Mouse (Mus musculus) lung, embryonic 15.5 days (tissue): ENCODE measurements around the gene Shank3. TPM values are rescaled to one million over a fixed set of nuclear protein-coding genes. Genes with fewer than 3 reads are reported as not detected.

ENCODE experiments used
- ATAC-seq: fragments of 200-750 bp; cut with Nextera tagmentation; 2 replicates; pipeline ENCODE4 v1.8.0; 2017; ENCODE audit warnings: moderate number of reproducible peaks, borderline replicate concordance; ENCODE audit not compliant: low FRiP score, low TSS enrichment; ENCODE audit errors: extremely low read depth
- H3K27ac ChIP-seq: fragments of 300-500 bp; sonication (generic); 2 replicates; pipeline ENCODE4 v1.5.1; 2015; ENCODE audit warnings: moderate library complexity, mild to moderate bottlenecking, inconsistent platforms
- H3K27me3 ChIP-seq: fragments of 300-500 bp; sonication (generic); 2 replicates; pipeline ENCODE4 v1.6.1; 2015; ENCODE audit warnings: inconsistent platforms
- H3K36me3 ChIP-seq: fragments of 300-500 bp; sonication (generic); 2 replicates; pipeline ENCODE4 v1.6.1; 2015; ENCODE audit warnings: inconsistent platforms
- H3K4me1 ChIP-seq: fragments of 300-500 bp; sonication (generic); 2 replicates; pipeline ENCODE4 v1.6.1; 2015; ENCODE audit warnings: inconsistent platforms
- H3K4me2 ChIP-seq: fragments of 300-500 bp; sonication (generic); 2 replicates; pipeline ENCODE4 v1.6.1; 2015; ENCODE audit warnings: inconsistent platforms, mild to moderate bottlenecking, moderate library complexity
- H3K4me3 ChIP-seq: fragments of 300-500 bp; sonication (generic); 2 replicates; pipeline ENCODE4 v1.5.1; 2015; ENCODE audit warnings: mild to moderate bottlenecking, inconsistent platforms
- H3K9ac ChIP-seq: fragments of 300-500 bp; sonication (generic); 2 replicates; pipeline ENCODE4 v1.6.1; 2015; ENCODE audit warnings: inconsistent platforms
- H3K9me3 ChIP-seq: fragments of 300-500 bp; sonication (generic); 2 replicates; pipeline ENCODE4 v1.6.1; 2016; ENCODE audit warnings: inconsistent platforms
- WGBS: fragments of 180-500 bp; shearing (Covaris S2); methylation state at CpG from one replicate; pipeline ENCODE4 v1.1.7; 2015; 5-methylcytosine and 5-hydroxymethylcytosine counted together
- polyA plus RNA-seq: library from polyadenylated mRNA; unstranded; fragments of >200 nt; fragmentation: Nextera tagmentation; extraction: Ambion mirVana; gene quantifications from 2 replicates; pipeline ENCODE4 v1.2.1, GENCODE M21; 2015

The Shank3 gene
- polyA plus RNA-seq, 1 experiment from 2014 or later: 2.8 TPM

DNA sequence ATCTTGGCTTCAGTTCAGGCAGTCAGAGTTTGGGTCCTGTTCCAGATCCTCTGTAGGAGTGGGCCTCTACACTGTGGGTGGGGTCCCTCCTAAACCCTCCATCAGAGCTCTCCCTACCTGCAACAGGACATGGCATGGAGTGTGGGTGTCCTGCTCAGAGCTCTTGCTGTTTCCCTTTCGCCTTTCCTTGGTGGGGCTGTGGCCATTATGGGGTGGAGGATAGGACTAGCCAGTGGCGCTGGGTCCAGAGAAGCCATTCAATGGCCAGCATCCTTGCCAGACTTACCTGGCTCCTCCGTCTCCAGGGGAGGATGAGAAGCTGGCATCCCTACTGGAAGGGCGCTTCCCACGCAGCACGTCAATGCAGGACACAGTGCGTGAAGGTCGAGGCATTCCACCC, 47.9 kb downstream of the Shank3 start:
- no peak overlapping the region for H3K9ac ChIP-seq
- no peaks in the 10 kb centered on the region for H3K36me3 ChIP-seq
- peaks cover 16% of the 10 kb centered on the region; the same call in 1 of the 2 replicates for H3K4me1 ChIP-seq
- 66% methylated on average over 8 of the region's 8 CpGs for WGBS
- H3K4me3 ChIP-seq: peak overlapping the region; percentile 35; the same call in 1 of the 2 replicates
- H3K4me2 ChIP-seq: peak overlapping the region; percentile 57
- no peaks in the 10 kb centered on the region for H3K9me3 ChIP-seq
- peak; percentile 1; the same call in 1 of the 2 replicates for ATAC-seq
- H3K27me3 ChIP-seq: peaks cover 16% of the 10 kb centered on the region; the same call in 1 of the 2 replicates
- H3K27ac ChIP-seq: no peak overlapping the region

DNA sequence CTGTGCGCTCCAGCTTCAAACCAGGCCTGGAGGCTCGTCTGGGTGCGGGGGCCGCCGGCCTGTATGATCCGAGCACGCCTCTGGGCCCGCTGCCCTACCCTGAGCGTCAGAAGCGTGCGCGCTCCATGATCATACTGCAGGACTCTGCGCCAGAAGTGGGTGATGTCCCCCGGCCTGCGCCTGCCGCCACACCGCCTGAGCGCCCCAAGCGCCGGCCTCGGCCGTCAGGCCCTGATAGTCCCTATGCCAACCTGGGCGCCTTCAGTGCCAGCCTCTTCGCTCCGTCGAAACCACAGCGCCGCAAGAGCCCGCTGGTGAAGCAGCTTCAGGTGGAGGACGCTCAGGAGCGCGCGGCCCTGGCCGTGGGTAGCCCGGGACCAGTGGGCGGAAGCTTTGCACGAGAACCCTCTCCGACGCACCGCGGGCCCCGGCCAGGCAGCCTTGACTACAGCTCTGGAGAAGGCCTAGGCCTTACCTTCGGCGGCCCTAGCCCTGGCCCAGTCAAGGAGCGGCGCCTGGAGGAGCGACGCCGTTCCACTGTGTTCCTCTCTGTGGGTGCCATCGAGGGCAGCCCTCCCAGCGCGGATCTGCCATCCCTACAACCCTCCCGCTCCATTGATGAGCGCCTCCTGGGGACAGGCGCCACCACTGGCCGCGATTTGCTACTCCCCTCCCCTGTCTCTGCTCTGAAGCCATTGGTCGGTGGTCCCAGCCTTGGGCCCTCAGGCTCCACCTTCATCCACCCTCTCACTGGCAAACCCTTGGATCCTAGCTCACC, 48.6 kb downstream of the Shank3 start:
- no peak overlapping the region; the same call in 1 of the 2 replicates for H3K9ac ChIP-seq
- peaks cover 16% of the 10 kb centered on the region; the same call in 1 of the 2 replicates for H3K27me3 ChIP-seq
- peak; percentile 62 for ATAC-seq
- no peaks in the 10 kb centered on the region for H3K36me3 ChIP-seq
- H3K27ac ChIP-seq: no peak overlapping the region
- H3K4me1 ChIP-seq: peaks cover 16% of the 10 kb centered on the region; the same call in 1 of the 2 replicates
- WGBS: 36% methylated on average over 56 of the region's 58 CpGs
- H3K4me2 ChIP-seq: peak overlapping the region; percentile 57
- peak overlapping the region; percentile 35 for H3K4me3 ChIP-seq
- H3K9me3 ChIP-seq: no peaks in the 10 kb centered on the region

DNA sequence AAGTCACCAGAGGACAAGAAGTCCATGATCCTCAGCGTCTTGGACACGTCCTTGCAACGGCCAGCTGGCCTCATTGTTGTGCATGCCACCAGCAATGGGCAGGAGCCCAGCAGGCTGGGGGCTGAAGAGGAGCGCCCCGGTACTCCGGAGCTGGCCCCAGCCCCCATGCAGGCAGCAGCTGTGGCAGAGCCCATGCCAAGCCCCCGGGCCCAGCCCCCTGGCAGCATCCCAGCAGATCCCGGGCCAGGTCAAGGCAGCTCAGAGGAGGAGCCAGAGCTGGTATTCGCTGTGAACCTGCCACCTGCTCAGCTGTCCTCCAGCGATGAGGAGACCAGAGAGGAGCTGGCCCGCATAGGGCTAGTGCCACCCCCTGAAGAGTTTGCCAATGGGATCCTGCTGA, 49.4 kb downstream of the Shank3 start:
- H3K4me3 ChIP-seq: 0 out of 2 replicates have a peak overlapping the region, but pooled peaks have one; percentile 35
- peak overlapping the region; percentile 57 for H3K4me2 ChIP-seq

DNA sequence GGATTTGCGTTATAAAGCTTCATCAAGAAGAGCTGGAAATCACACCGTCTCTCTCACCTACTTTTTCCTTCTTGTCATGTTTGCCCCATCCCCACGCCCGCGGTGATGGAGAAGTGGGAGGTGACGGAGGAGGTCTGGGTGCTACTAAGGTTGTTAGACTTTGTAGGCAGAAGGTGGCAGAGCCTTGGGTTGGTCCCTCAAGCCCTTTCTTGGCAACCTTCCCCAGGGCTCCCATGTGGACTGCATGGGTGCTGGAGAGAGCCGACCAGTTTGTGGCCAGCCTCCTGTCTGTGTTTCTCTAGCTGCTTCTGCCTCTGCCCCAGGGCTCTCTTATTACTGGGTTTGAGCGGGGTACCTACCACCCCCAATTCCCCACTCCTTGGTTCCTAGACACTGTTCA, 51.1 kb downstream of the Shank3 start:
- Histone ChIP-seq H3K27me3 (peaks cover 16% of the 10 kb centered on the region; the same call in 1 of the 2 replicates), H3K4me1 (peaks cover 16% of the 10 kb centered on the region; the same call in 1 of the 2 replicates), H3K4me2 (no peak overlapping the region), H3K36me3 (no peaks in the 10 kb centered on the region), H3K4me3 (no peak overlapping the region), H3K9me3 (no peaks in the 10 kb centered on the region), H3K9ac (no peak overlapping the region), H3K27ac (no peak overlapping the region)
- no peak for ATAC-seq
- 92% methylated on average over 8 of the region's 8 CpGs for WGBS

More for the DNA sequence above, 49.4 kb downstream of the Shank3 start:
- 49% methylated on average over 11 of the region's 11 CpGs for WGBS
- no peak overlapping the region for H3K27ac ChIP-seq
- no peak overlapping the region for H3K9ac ChIP-seq
- ATAC-seq: 0 out of 2 replicates have a peak, but pooled peaks have one; percentile 16
- no peaks in the 10 kb centered on the region for H3K9me3 ChIP-seq
- H3K27me3 ChIP-seq: peaks cover 16% of the 10 kb centered on the region; the same call in 1 of the 2 replicates
- no peaks in the 10 kb centered on the region for H3K36me3 ChIP-seq
- H3K4me1 ChIP-seq: peaks cover 16% of the 10 kb centered on the region; the same call in 1 of the 2 replicates

DNA sequence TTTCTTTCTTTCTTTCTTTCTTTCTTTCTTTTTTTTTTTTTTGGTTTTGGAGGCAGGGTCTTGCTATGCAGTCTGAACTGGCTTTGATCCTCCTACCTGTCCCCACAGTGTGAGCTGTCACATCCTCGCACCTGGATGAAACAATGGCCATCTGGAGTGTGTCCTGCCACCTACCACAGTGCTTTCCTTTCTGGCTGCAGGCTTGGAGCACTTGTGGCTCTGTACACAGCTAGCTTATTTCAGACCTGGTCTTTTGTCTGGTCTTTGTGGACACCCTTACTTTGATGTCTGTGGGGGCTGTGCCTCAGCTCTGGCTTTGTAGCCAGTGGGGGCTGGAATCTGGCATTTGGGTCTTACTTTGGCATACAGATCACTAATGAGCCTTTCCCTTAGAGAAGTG, 52.3 kb downstream of the Shank3 start:
- H3K27ac ChIP-seq: no peak overlapping the region
- no peak overlapping the region for H3K9ac ChIP-seq
- no peak overlapping the region for H3K4me3 ChIP-seq
- H3K4me2 ChIP-seq: no peak overlapping the region
- 91% methylated on average over 1 of the region's 1 CpGs for WGBS
- no peaks in the 10 kb centered on the region for H3K9me3 ChIP-seq
- no peak for ATAC-seq
- no peaks in the 10 kb centered on the region for H3K36me3 ChIP-seq
- H3K4me1 ChIP-seq: peaks cover 20% of the 10 kb centered on the region
- H3K27me3 ChIP-seq: peaks cover 23% of the 10 kb centered on the region

DNA sequence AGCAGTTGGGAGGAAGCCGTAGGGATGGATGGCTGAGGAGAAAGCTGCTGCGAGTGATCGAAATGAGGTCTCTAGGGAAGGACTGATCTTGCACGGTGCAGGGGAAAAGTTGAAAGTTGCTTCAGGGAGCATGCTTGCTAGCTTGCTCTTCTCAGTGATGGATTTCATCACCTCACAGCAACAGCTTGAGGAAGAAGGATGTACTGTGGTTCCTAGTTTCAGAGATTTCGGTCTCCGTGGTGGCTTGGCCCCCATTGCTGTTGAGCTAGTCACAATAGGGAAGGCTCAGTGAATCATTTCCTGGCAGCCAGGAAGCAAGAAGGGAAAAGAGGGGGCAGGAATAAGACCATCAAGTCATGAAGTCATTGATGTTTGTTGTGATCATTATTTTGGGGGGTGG, 56.2 kb downstream of the Shank3 start:
- no peaks in the 10 kb centered on the region for H3K36me3 ChIP-seq
- WGBS: 83% methylated on average over 6 of the region's 6 CpGs
- H3K27me3 ChIP-seq: peaks cover 35% of the 10 kb centered on the region

DNA sequence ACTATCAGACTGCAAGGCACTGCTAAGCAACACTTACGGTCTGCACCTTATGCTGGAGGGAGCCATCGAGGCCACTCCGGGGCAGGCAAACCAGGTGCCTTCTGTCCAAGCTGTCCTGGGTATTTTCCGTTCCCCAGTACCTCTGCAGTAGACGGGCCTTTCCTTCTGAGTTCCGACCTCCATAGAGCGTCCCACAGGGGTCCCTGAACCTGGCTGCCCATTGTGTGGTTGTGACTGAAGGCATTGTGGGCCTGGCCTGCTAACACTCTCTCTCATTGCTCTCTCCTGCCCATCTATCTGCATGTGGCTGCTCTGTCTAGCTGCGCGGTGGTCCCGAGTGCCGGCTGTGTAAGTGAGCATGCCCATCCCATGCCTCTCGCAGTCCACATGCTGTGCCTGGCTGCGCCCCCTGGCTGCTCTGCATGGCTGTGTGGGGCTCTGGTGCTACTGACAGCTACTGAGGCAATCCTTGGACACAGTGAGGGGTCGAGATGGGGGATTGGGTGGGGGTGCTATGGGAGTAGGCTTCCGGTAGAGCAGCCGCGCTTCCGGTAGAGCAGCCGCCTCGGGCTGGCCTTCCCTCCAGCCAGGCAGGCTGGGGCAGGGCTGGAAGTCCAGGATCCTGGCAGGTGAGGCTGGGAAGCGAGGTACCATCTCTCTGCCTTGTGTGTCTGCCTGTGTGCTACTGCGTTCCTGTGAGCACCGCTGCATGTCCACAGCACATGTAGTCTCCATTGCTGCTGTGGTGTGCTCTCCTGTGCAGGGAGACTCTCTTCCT, 57.2 kb downstream of the Shank3 start:
- ATAC-seq: 0 out of 2 replicates have a peak, but pooled peaks have one; percentile 20
- Histone ChIP-seq H3K27me3 (peaks cover 35% of the 10 kb centered on the region), H3K36me3 (no peaks in the 10 kb centered on the region), H3K9ac (no peak overlapping the region), H3K4me1 (peaks cover 25% of the 10 kb centered on the region), H3K9me3 (no peaks in the 10 kb centered on the region), H3K4me3 (0 out of 2 replicates have a peak overlapping the region, but pooled peaks have one; percentile 7), H3K4me2 (peak overlapping the region; percentile 29), H3K27ac (no peak overlapping the region)
- WGBS: 34% methylated on average over 23 of the region's 23 CpGs

More for the DNA sequence above, 56.2 kb downstream of the Shank3 start:
- Histone ChIP-seq H3K9ac (no peak overlapping the region), H3K4me2 (no peak overlapping the region), H3K4me3 (no peak overlapping the region), H3K4me1 (peaks cover 25% of the 10 kb centered on the region), H3K27ac (no peak overlapping the region), H3K9me3 (no peaks in the 10 kb centered on the region)
- ATAC-seq: no peak

DNA sequence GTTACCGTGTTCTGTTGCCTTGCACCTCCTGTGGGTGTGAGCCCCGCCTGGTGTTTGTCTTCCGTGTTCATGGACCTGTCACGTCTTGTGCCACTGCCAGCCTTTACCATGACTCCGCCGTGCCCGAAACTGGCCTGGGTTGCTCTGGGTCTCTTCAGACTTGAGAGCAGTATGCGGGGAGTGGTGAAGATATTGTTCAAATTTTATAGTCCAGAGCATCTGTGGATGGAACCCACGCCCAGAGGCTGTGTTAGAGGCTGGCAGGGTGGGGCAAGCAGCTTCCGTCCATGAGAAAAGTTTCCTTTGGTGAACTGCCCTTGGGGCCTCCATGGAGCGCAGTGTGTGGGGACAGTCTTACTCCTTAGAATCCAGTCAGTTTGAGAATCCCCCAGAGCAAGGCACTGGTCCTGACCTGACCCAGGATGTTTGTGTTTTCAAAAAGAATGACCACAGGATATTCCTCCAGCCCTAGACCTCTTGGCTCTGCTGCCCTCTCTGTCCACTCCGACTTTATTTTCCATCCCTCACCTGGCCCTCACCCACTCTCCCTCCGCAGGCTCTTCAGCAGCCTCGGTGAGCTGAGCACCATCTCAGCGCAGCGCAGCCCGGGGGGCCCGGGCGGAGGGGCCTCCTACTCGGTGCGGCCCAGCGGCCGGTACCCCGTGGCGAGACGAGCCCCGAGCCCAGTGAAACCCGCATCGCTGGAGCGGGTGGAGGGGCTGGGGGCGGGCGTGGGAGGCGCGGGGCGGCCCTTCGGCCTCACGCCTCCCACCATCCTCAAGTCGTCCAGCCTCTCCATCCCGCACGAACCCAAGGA, 58.0 kb downstream of the Shank3 start:
- WGBS: 19% methylated on average over 40 of the region's 40 CpGs
- Histone ChIP-seq H3K27me3 (peaks cover 35% of the 10 kb centered on the region), H3K9ac (no peak overlapping the region)

DNA sequence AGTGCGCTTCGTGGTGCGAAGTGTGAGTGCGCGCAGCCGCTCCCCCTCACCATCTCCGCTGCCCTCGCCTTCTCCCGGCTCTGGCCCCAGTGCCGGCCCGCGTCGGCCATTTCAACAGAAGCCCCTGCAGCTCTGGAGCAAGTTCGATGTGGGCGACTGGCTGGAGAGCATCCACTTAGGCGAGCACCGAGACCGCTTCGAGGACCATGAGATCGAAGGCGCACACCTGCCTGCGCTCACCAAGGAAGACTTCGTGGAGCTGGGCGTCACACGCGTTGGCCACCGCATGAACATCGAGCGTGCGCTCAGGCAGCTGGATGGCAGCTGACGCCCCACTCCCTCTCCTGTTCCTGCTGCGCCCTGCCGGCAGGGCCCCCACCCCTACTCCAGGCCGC, 58.6 kb downstream of the Shank3 start:
- Histone ChIP-seq H3K4me3 (peak overlapping the region; percentile 5; the same call in 1 of the 2 replicates), H3K9ac (no peak overlapping the region), H3K4me2 (peak overlapping the region; percentile 42), H3K36me3 (no peaks in the 10 kb centered on the region), H3K4me1 (peaks cover 25% of the 10 kb centered on the region), H3K27ac (no peak overlapping the region), H3K9me3 (no peaks in the 10 kb centered on the region), H3K27me3 (peaks cover 35% of the 10 kb centered on the region)
- ATAC-seq: peak; percentile 17; the same call in 1 of the 2 replicates
- WGBS: 18% methylated on average over 34 of the region's 34 CpGs

More for the DNA sequence above, 58.0 kb downstream of the Shank3 start:
- no peak for ATAC-seq
- Histone ChIP-seq H3K4me3 (peak overlapping the region; percentile 5; the same call in 1 of the 2 replicates), H3K9me3 (no peaks in the 10 kb centered on the region), H3K4me1 (peaks cover 25% of the 10 kb centered on the region), H3K36me3 (no peaks in the 10 kb centered on the region), H3K4me2 (peak overlapping the region; percentile 42), H3K27ac (no peak overlapping the region)

DNA sequence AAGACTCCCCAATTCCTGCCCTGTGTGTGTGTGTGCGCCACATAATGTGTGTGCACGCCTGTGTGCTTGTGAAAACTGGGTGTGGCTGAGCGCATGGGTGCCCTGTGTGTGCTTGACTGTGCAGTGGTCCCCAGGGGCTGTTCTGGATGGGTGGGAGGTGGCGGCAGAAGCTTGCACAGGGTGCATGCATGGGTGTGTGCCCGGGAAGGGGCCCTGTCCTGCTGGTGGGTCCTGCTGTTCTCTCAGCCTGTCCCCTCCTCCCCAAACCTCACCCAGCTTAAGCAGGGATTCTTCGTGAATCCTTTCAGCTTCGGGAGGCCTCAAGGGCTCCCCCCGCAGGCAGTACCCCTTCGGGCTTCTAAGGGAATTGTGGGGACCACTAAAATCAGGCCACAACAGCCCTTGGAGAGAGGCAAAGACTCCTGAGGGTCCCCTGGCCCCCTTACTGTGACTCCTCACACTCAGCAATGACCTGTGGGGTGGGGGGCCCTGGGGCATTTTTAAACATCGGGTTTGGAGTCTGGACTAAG, 59.8 kb downstream of the Shank3 start:
- H3K4me3 ChIP-seq: no peak overlapping the region
- H3K9me3 ChIP-seq: no peaks in the 10 kb centered on the region
- H3K4me1 ChIP-seq: peaks cover 25% of the 10 kb centered on the region
- H3K4me2 ChIP-seq: no peak overlapping the region
- H3K36me3 ChIP-seq: no peaks in the 10 kb centered on the region
- H3K27ac ChIP-seq: no peak overlapping the region
- H3K9ac ChIP-seq: no peak overlapping the region
- peaks cover 35% of the 10 kb centered on the region for H3K27me3 ChIP-seq
- ATAC-seq: no peak
- WGBS: 50% methylated on average over 10 of the region's 10 CpGs

DNA sequence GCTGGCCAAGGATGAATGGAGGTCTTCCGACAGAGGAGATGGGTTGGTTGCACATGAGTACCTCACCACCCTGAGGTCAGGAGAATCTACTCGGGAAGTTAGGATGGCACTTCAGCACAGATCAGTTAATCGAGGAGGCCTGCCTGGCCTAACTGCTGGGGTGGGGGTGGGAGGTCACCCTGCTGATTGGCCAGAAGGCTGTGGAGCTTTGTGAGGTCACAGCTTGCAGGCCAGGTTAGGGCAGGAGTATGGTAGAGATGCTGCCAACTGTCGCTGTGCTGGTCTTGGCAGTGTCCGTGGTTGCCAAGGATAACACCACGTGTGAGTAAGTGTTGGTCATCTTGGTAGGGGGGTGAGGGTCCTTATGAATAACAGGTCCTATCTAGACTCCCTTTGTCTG, 68.7 kb downstream of the Shank3 start, which contains the start of gene Acr:
Gene Acr, plus strand, starts transcription at position 213 of the 400 bp plus-strand sequence.
- no peaks in the 10 kb centered on the region for H3K36me3 ChIP-seq
- H3K4me2 ChIP-seq: no peak within 1 kb of the TSS
- H3K27ac ChIP-seq: no peak within 1 kb of the TSS
- WGBS: 84% methylated on average over 6 of the region's 6 CpGs
- no peak for ATAC-seq
- no peak within 1 kb of the TSS for H3K4me3 ChIP-seq
- no peaks in the 10 kb centered on the region for H3K4me1 ChIP-seq
- no peaks in the 10 kb centered on the region for H3K9me3 ChIP-seq
- H3K27me3 ChIP-seq: no peaks in the 10 kb centered on the region
- no peak within 1 kb of the TSS for H3K9ac ChIP-seq
